Mouse (Mus musculus) megakaryocyte, embryonic 14.5 days (primary cell): ENCODE data around the gene Scnn1b. TPM values are rescaled to one million over a fixed set of nuclear protein-coding genes. Genes with fewer than 3 reads are reported as not detected.

ENCODE experiments used
- H3K27me3 ChIP-seq: replicated peaks from 2 replicates; pipeline ENCODE3; 2012; ENCODE audit warnings: inconsistent platforms
- H3K36me3 ChIP-seq: replicated peaks from 2 replicates; pipeline ENCODE3; 2012; ENCODE audit warnings: low read length, inconsistent platforms, mixed read lengths
- H3K4me1 ChIP-seq: 2 replicates; pipeline ENCODE4 v1.6.1; 2012; ENCODE audit warnings: inconsistent platforms
- H3K4me3 ChIP-seq: replicated peaks from 2 replicates; pipeline ENCODE3; 2012; ENCODE audit warnings: moderate library complexity, mild to moderate bottlenecking, inconsistent platforms
- H3K9me3 ChIP-seq: 2 replicates; pipeline ENCODE4 v1.6.1; 2012; ENCODE audit warnings: inconsistent platforms
- FLI1 ChIP-seq: IDR thresholded peaks from 2 replicates; pipeline ENCODE4 v1.6.1; 2012; ENCODE audit warnings: low read length, inconsistent platforms, mixed read lengths
- GATA1 ChIP-seq: IDR thresholded peaks from 3 replicates; pipeline ENCODE4 v1.6.1; 2012; ENCODE audit warnings: mixed read lengths, low read length, inconsistent platforms, borderline replicate concordance
- polyA plus RNA-seq: library from polyadenylated mRNA; stranded (reverse); fragments of >175 nt; gene quantifications from 2 replicates; pipeline ENCODE4 v1.2.3, GENCODE M21; 2012; ENCODE audit warnings: low replicate concordance; ENCODE audit not compliant: insufficient read depth

The Scnn1b gene
- polyA plus RNA-seq, 1 experiment, result not detected

GRCm38 (mm10) chr7:121936861-121937630, 72.2 kb downstream of the Scnn1b start:
- TF ChIP-seq GATA1 (no peak), FLI1 (no peak)
- Histone ChIP-seq H3K36me3 (peaks cover 74% of the 10 kb centered on the region), H3K9me3 (no peaks in the 10 kb centered on the region), H3K4me1 (no peaks in the 10 kb centered on the region), H3K4me3 (no peak overlapping the region), H3K27me3 (no peaks in the 10 kb centered on the region)

- Histone ChIP-seq H3K4me1 (no peaks in the 10 kb centered on the region), H3K36me3 (peaks cover 76% of the 10 kb centered on the region), H3K27me3 (no peaks in the 10 kb centered on the region), H3K9me3 (no peaks in the 10 kb centered on the region), H3K4me3 (no peak overlapping the region)
- no peak for TF ChIP-seq FLI1
- no peak for TF ChIP-seq GATA1
Measured at GRCm38 (mm10) chr7:121938124-121938891, 73.5 kb downstream of the Scnn1b start.

GRCm38 (mm10) chr7:121939244-121939643, 74.4 kb downstream of the Scnn1b start:
- Histone ChIP-seq H3K4me1 (no peaks in the 10 kb centered on the region), H3K9me3 (no peaks in the 10 kb centered on the region), H3K27me3 (no peaks in the 10 kb centered on the region), H3K4me3 (no peak overlapping the region), H3K36me3 (peaks cover 79% of the 10 kb centered on the region)
- no peak for TF ChIP-seq FLI1
- TF ChIP-seq GATA1, result no peak

GRCm38 (mm10) chr7:121939729-121940128, 74.9 kb downstream of the Scnn1b start:
- Histone ChIP-seq H3K4me3 (no peak overlapping the region), H3K9me3 (no peaks in the 10 kb centered on the region), H3K27me3 (no peaks in the 10 kb centered on the region), H3K4me1 (no peaks in the 10 kb centered on the region), H3K36me3 (peaks cover 80% of the 10 kb centered on the region)
- TF ChIP-seq FLI1 (no peak), GATA1 (no peak)

- H3K4me1 ChIP-seq, result peaks cover 4% of the 10 kb centered on the region
- no peaks in the 10 kb centered on the region for H3K9me3 ChIP-seq
- no peaks in the 10 kb centered on the region for H3K27me3 ChIP-seq
- TF ChIP-seq GATA1 (no peak), FLI1 (no peak)
- H3K4me3 ChIP-seq, result no peak overlapping the region
- H3K36me3 ChIP-seq, result peaks cover 67% of the 10 kb centered on the region
Measured at GRCm38 (mm10) chr7:121941016-121941415, 76.2 kb downstream of the Scnn1b start.

- Histone ChIP-seq H3K9me3 (no peaks in the 10 kb centered on the region), H3K27me3 (no peaks in the 10 kb centered on the region), H3K36me3 (peaks cover 65% of the 10 kb centered on the region), H3K4me3 (no peak overlapping the region), H3K4me1 (peaks cover 8% of the 10 kb centered on the region)
- TF ChIP-seq GATA1 (no peak), FLI1 (no peak)
Measured at GRCm38 (mm10) chr7:121941640-121942039, 76.8 kb downstream of the Scnn1b start.

- Histone ChIP-seq H3K36me3 (peaks cover 58% of the 10 kb centered on the region), H3K4me3 (no peak overlapping the region)
- TF ChIP-seq GATA1, result no peak
Measured at GRCm38 (mm10) chr7:121942371-121942770, 77.5 kb downstream of the Scnn1b start.

GRCm38 (mm10) chr7:121946196-121946595, 81.4 kb downstream of the Scnn1b start:
- no peaks in the 10 kb centered on the region for H3K9me3 ChIP-seq
- peaks cover 67% of the 10 kb centered on the region for H3K36me3 ChIP-seq
- no peaks in the 10 kb centered on the region for H3K27me3 ChIP-seq
- H3K4me3 ChIP-seq, result no peak overlapping the region
- peaks cover 8% of the 10 kb centered on the region for H3K4me1 ChIP-seq
- TF ChIP-seq GATA1 (no peak), FLI1 (no peak)

More at GRCm38 (mm10) chr7:121942371-121942770, 77.5 kb downstream of the Scnn1b start:
- no peaks in the 10 kb centered on the region for H3K9me3 ChIP-seq
- H3K4me1 ChIP-seq, result peaks cover 8% of the 10 kb centered on the region
- H3K27me3 ChIP-seq, result no peaks in the 10 kb centered on the region

GRCm38 (mm10) chr7:121947513-121947912, 82.7 kb downstream of the Scnn1b start:
- TF ChIP-seq GATA1, result no peak
- no peaks in the 10 kb centered on the region for H3K9me3 ChIP-seq
- peaks cover 8% of the 10 kb centered on the region for H3K4me1 ChIP-seq
- no peaks in the 10 kb centered on the region for H3K27me3 ChIP-seq
- peaks cover 61% of the 10 kb centered on the region for H3K36me3 ChIP-seq
- H3K4me3 ChIP-seq, result no peak overlapping the region
